Mouse (Mus musculus) liver, embryonic 11.5 days (tissue): ENCODE measurements at regions not wholly inside any gene's neighbourhood (a gene's known extent, or its start where the extent isn't known, plus 50 kb on each side); places are given as distances from the start of the nearest gene placed in this dataset.

ENCODE experiments used
- ATAC-seq: fragments of 200-750 bp; cut with Nextera tagmentation; replicated peaks from 2 replicates; pipeline ENCODE4 v1.8.0; 2017; ENCODE audit warnings: moderate number of reproducible peaks, mild to moderate bottlenecking, moderate TSS enrichment, moderate library complexity; ENCODE audit not compliant: low FRiP score
- DNase-seq: peaks from one replicate; pipeline ENCODE4 v3.0.0-alpha.2; 2017; ENCODE audit warnings: low spot score
- H3K27ac ChIP-seq: fragments of 300-500 bp; sonication (generic); 2 replicates; pipeline ENCODE4 v1.5.1; 2014; ENCODE audit warnings: mild to moderate bottlenecking, low read depth, low read length, control low read depth
- H3K27me3 ChIP-seq: fragments of 300-500 bp; sonication (generic); replicated peaks from 2 replicates; pipeline ENCODE4 v1.6.1; 2014; ENCODE audit warnings: low read length, mixed read lengths; ENCODE audit not compliant: control insufficient read depth, insufficient read depth
- H3K36me3 ChIP-seq: fragments of 300-500 bp; sonication (generic); 2 replicates; pipeline ENCODE4 v1.6.1; 2014; ENCODE audit warnings: mild to moderate bottlenecking, low read length, moderate library complexity, mixed read lengths; ENCODE audit not compliant: control insufficient read depth, insufficient read depth
- H3K4me1 ChIP-seq: fragments of 300-500 bp; sonication (generic); replicated peaks from 2 replicates; pipeline ENCODE4 v1.6.1; 2014; ENCODE audit warnings: low read length, mixed read lengths; ENCODE audit not compliant: control insufficient read depth, insufficient read depth
- H3K4me2 ChIP-seq: fragments of 300-500 bp; sonication (generic); 2 replicates; pipeline ENCODE4 v1.6.1; 2014; ENCODE audit warnings: mild to moderate bottlenecking, control low read depth, moderate library complexity
- H3K4me3 ChIP-seq: fragments of 300-500 bp; sonication (generic); 2 replicates; pipeline ENCODE4 v1.5.1; 2014; ENCODE audit warnings: low read depth, low read length, control low read depth
- H3K9ac ChIP-seq: fragments of 300-500 bp; sonication (generic); 2 replicates; pipeline ENCODE4 v1.6.1; 2014; ENCODE audit warnings: low read depth, low read length, control low read depth
- H3K9me3 ChIP-seq: fragments of 300-500 bp; sonication (generic); 2 replicates; pipeline ENCODE4 v1.6.1; 2016; ENCODE audit warnings: low read length, inconsistent platforms, mixed read lengths; ENCODE audit not compliant: control insufficient read depth
- WGBS: fragments of 180-500 bp; shearing (Covaris S2); extraction: QIAGEN DNeasy Blood & Tissue Kit; methylation state at CpG from one replicate; pipeline ENCODE4 v1.1.7; 2014; 5-methylcytosine and 5-hydroxymethylcytosine counted together

DNA sequence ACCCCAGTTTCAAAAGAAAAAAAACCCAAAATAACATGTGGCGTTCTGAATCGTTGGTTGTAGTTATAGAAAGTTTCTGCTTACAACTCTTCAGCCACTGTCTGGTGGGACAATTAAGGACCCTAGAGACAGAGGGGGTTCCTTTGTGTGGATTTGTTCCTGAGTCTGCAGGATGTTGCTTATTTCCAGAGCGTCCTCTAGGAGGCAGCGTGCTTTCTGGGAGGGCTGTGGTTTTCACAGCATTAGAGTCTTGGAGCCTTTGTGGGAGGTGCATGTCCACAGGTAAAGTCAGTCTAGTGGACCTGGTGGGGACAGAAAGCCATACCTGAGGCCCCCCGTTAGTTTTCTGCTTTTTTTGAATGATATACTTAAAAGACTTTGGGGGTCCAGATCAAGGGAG is 165.8 kb upstream of the Eef2kmt start:
- ATAC-seq (no peak), DNase-seq (no peak)
- Histone ChIP-seq H3K9me3 (no peaks in the 10 kb centered on the region), H3K9ac (no peak overlapping the region), H3K4me1 (no peaks in the 10 kb centered on the region), H3K4me2 (no peak overlapping the region), H3K27me3 (no peaks in the 10 kb centered on the region), H3K36me3 (no peaks in the 10 kb centered on the region), H3K4me3 (no peak overlapping the region), H3K27ac (no peak overlapping the region)
- 66% methylated on average over 5 of the region's 5 CpGs for WGBS

GRCm38 (mm10) chr16:5419467-5419866 is 163.7 kb upstream of the Eef2kmt start:
- H3K27ac ChIP-seq = no peak overlapping the region
- no peaks in the 10 kb centered on the region for H3K9me3 ChIP-seq
- ATAC-seq = no peak
- H3K36me3 ChIP-seq = no peaks in the 10 kb centered on the region
- H3K4me1 ChIP-seq = no peaks in the 10 kb centered on the region
- H3K27me3 ChIP-seq = no peaks in the 10 kb centered on the region
- WGBS = 66% methylated on average over 3 of the region's 3 CpGs
- no peak overlapping the region for H3K9ac ChIP-seq
- DNase-seq = no peak
- H3K4me3 ChIP-seq = no peak overlapping the region
- H3K4me2 ChIP-seq = no peak overlapping the region

- no peak overlapping the region for H3K4me2 ChIP-seq
- H3K27ac ChIP-seq = no peak overlapping the region
- DNase-seq (no peak), ATAC-seq (no peak)
- WGBS = 68% methylated on average over 4 of the region's 4 CpGs
- H3K27me3 ChIP-seq = no peaks in the 10 kb centered on the region
- no peak overlapping the region for H3K9ac ChIP-seq
- H3K4me3 ChIP-seq = no peak overlapping the region
- no peaks in the 10 kb centered on the region for H3K4me1 ChIP-seq
- no peaks in the 10 kb centered on the region for H3K9me3 ChIP-seq
- no peaks in the 10 kb centered on the region for H3K36me3 ChIP-seq
Measured at GRCm38 (mm10) chr16:5418462-5419197, 162.8 kb upstream of the Eef2kmt start.

GRCm38 (mm10) chr16:5415310-5415709 is 159.5 kb upstream of the Eef2kmt start:
- H3K27ac ChIP-seq = no peak overlapping the region
- H3K4me3 ChIP-seq = no peak overlapping the region
- no peak overlapping the region for H3K4me2 ChIP-seq
- H3K9ac ChIP-seq = no peak overlapping the region
- H3K36me3 ChIP-seq = no peaks in the 10 kb centered on the region
- no peaks in the 10 kb centered on the region for H3K9me3 ChIP-seq
- H3K27me3 ChIP-seq = no peaks in the 10 kb centered on the region
- no peaks in the 10 kb centered on the region for H3K4me1 ChIP-seq
- no peak for ATAC-seq
- no peak for DNase-seq
- 71% methylated on average over 4 of the region's 4 CpGs for WGBS

DNA sequence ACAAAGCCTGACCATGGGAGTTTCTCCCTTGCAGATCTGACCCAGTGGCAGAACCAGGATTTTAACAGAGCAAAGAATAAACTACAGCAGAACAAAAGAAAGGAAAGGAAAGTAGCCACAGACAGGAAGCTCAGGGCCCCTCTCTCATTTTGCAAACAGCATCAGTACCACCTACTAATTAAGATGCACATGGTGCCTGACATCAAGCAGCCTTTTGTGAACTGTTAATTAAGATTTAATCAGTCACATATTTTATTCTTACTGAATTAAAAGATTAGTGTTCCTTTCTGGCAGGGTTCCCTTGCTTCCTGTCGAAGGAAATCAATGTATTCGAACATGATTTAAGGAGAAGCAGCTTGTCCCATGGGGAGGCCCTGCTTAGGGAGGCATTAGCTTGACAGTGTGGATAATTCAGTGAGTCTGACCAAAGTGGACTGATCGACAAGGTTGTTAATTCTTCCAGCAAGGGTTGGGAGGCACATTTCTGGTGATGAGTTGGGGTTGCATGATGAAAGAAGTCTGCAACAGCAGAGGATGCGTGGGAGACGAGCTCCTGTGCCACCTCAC is 156.1 kb upstream of the Eef2kmt start:
- H3K4me1 ChIP-seq = no peaks in the 10 kb centered on the region
- no peak overlapping the region for H3K9ac ChIP-seq
- H3K27ac ChIP-seq = no peak overlapping the region
- no peak for DNase-seq
- ATAC-seq = no peak
- no peaks in the 10 kb centered on the region for H3K9me3 ChIP-seq
- no peak overlapping the region for H3K4me3 ChIP-seq
- H3K4me2 ChIP-seq = no peak overlapping the region
- WGBS = 70% methylated on average over 5 of the region's 5 CpGs
- no peaks in the 10 kb centered on the region for H3K27me3 ChIP-seq
- H3K36me3 ChIP-seq = no peaks in the 10 kb centered on the region

- 6% methylated on average over 11 of the region's 11 CpGs for WGBS
- ATAC-seq (no peak), DNase-seq (peak; percentile 56)
- Histone ChIP-seq H3K4me2 (no peak overlapping the region), H3K9ac (no peak overlapping the region), H3K4me3 (no peak overlapping the region), H3K27ac (no peak overlapping the region), H3K4me1 (no peaks in the 10 kb centered on the region), H3K9me3 (no peaks in the 10 kb centered on the region), H3K27me3 (no peaks in the 10 kb centered on the region), H3K36me3 (no peaks in the 10 kb centered on the region)
Measured at GRCm38 (mm10) chr16:5406711-5407110, 150.9 kb upstream of the Eef2kmt start.

DNA sequence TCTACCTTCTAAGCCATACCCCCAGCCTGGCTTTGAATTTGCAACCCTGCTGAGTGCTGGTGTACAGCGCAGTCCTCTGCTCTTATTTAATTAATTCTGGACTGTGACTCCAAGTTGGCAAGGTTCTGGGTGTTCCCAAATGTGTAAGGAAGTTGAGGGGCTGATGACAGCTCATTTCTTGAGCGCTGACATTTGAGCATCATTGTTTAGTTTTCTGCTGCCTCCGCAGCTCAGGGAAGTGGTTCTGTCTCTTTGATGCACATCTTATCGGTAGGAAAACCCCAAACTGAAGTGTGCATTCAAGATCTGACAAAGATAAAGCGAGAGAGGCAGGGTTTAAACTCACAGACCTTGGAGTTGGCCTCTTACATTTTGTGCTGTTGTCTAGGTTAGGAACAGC is 137.6 kb upstream of the Eef2kmt start:
- 65% methylated on average over 5 of the region's 5 CpGs for WGBS
- ATAC-seq = no peak
- H3K27ac ChIP-seq = no peak overlapping the region
- H3K4me2 ChIP-seq = no peak overlapping the region
- no peak for DNase-seq
- H3K4me3 ChIP-seq = no peak overlapping the region
- H3K9ac ChIP-seq = no peak overlapping the region
- H3K9me3 ChIP-seq = no peaks in the 10 kb centered on the region
- no peaks in the 10 kb centered on the region for H3K36me3 ChIP-seq
- no peaks in the 10 kb centered on the region for H3K27me3 ChIP-seq
- no peaks in the 10 kb centered on the region for H3K4me1 ChIP-seq

- no peaks in the 10 kb centered on the region for H3K9me3 ChIP-seq
- H3K4me1 ChIP-seq = no peaks in the 10 kb centered on the region
- H3K4me2 ChIP-seq = no peak overlapping the region
- H3K27ac ChIP-seq = no peak overlapping the region
- no peaks in the 10 kb centered on the region for H3K36me3 ChIP-seq
- no peak overlapping the region for H3K9ac ChIP-seq
- no peak overlapping the region for H3K4me3 ChIP-seq
- no peaks in the 10 kb centered on the region for H3K27me3 ChIP-seq
- WGBS = 50% methylated on average over 4 of the region's 4 CpGs
- DNase-seq = no peak
- no peak for ATAC-seq
Measured at GRCm38 (mm10) chr16:5382930-5383329, 127.1 kb upstream of the Eef2kmt start.

DNA sequence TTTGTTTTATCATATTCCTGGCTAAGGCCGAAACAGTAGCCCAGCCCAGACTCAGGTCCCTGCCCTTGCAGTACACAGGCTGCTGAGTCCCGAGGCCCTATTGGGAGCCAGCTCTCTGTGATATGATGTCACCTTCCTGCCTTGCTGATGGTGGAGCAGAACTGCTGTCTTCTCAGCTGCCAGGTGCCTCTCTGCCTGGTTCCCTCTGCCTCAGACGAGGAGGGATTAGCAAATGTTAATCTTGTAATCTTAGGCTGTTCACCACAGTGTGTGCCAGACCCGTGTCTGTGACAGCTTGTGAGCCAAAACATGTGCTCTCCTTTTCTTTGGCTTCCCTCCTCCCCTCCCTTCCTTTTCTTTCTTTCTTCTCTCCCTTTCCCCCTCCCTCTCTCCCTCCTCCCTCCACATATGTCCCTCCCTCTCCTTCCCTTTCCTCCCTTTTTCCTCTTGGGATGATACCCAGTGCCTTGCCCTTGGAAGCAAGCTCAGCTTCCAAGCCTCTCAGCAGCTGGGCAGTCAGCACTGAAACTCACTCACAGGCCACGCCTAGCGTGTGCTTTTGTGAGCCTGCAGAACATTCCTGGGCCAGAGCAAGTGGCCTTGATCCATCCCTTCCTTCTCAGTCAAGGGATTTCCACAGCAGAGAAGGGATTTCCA is 126.6 kb upstream of the Eef2kmt start:
- ATAC-seq = no peak
- Histone ChIP-seq H3K9me3 (no peaks in the 10 kb centered on the region), H3K9ac (no peak overlapping the region), H3K4me3 (no peak overlapping the region), H3K27me3 (no peaks in the 10 kb centered on the region), H3K36me3 (no peaks in the 10 kb centered on the region), H3K27ac (no peak overlapping the region), H3K4me2 (no peak overlapping the region), H3K4me1 (no peaks in the 10 kb centered on the region)
- WGBS = 19% methylated on average over 6 of the region's 6 CpGs
- no peak for DNase-seq
